Mouse (Mus musculus) heart, postnatal 10 days (tissue): Measurements from ENCODE around the gene Maged1. TPM values are rescaled to one million over a fixed set of nuclear protein-coding genes. Genes with fewer than 3 reads are reported as not detected.
"Not testable (repeated sequence)": the region's sequence is repeated elsewhere in the genome, so short reads cannot be mapped to it uniquely, and the experiment has no call there.

Experiments
- DNase-seq, 2 experiments: peaks; one replicate each; pipeline ENCODE4 v3.0.0; 2021
- intact Hi-C: fragments of 180-260 bp; cut with DNase I; formaldehyde crosslinking; loops from one replicate; pipeline ENCODE4 v1.15.1; 2025
- total RNA-seq, 2 experiments: library from RNA; stranded (reverse); gene quantifications; 2 replicates each; pipeline ENCODE4 v1.2.3; 2021

Maged1 gene
- total RNA-seq, result 100 to 1,000 TPM; 190 to 197 TPM

DNA sequence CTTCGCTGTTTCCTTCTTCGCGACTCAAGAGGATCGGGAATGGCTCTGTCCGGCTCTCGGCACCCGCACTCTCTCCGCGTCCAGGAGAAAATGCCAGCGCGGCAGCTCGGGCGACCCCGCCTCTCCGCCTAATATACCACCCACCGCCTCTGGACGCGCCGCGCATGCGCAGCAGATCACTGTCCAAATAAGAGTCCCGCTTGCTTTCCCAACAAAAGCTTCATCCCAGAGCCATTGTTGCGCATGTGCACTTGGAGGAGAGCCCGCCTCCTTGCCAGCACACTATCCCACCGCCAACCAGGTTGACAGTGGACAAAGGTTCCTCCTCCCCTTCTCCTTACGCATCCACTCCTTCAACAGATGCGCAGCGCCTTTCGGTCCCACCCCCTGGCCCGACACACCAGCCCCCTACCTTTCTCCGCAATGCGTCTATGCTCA lies at the start of gene Maged1:
TSS of gene Maged1 (minus strand) at position 226 of the 438 bp plus-strand sequence.
- intact Hi-C loops, result loop anchor here (5.0 kb wide), 1 partner anchor 175 kb away; the partner anchor contains the start of genes Apoo and Fam90a1b
- DNase-seq, result peak; percentile 91 to 94

DNA sequence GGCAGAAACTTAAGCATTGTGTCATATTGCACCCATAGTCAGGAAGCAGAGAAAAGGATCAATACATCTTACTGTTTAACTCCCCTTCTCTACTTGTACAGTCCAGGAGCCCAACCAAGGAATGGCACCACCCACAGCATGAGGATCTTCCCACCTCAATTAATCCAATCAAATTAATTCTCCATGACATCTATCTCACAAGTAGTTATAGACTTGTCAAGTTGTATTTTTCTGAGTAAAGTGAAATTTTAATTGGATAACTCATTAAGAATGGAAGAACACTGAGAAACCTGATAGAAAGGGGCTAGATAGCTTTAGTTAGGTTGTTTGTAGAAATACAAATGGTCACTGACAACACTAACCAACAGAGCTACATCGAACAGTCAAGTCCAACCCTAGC lies 38.3 kb upstream of the Maged1 start:
- no peak for DNase-seq
- intact Hi-C loops, result no loop called here

DNA sequence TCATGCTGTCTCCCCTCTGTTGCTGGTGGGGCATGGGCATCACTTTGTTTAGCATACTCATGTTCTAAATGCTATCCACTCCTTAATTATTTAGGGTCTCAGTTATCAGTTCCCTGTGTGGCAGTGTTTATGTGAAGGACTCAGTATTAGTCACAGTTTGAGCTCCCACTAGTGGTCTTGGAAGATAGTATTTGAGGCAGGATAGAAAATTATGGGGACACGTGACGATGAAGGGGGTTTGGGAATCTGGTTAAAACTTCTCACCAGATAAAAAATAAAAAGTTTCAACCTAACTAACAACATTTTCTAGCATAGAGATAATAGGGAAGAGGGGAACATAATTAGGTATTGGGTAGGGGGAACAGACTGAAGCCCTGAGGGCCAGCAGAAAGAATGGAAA lies 22.8 kb upstream of the Maged1 start:
- no peak for DNase-seq
- intact Hi-C loops, result no loop called here

DNA sequence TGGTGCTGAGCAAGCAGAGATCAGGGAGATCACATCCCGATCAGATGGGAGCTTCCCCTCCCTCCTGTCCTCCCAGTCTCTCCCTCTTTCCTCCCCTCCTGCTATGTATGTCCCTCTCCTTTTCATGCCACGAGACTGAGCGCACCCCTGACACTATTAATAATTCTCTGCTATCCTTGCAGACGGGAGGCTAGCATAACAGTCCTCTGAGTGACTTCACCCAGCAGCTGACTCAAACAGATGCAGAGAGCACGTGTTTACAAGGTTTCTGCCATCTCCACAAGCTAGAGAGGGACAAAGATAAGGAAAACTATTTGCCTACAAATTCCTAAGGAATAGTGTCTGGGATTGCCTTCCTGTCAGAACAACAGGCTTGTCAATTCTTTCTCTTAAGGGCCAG lies 20.4 kb upstream of the Maged1 start:
- peak in 1 of 2 experiments; percentile 15 for DNase-seq
- intact Hi-C loops, result no loop called here

DNA sequence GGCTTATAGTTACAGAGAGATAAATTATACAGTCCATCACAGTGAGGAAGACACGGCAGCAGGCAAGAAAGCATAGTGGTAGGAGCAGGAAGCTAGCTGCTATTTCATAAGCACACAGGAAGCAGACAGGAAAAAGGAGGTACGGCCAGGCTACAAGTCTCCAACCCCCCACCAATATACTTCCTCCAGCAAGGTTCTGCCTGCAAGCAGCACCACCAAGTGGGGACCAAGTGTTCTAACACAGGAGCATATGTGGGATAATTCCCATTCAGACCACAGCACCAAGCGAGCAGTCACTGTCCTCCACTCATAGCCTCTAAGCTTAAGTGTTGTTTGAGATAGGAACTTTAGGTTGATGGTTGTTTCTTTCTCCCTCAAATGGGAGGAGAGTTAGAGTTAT lies 6.3 kb upstream of the Maged1 start:
- intact Hi-C loops, result loop anchor here (5.0 kb wide), 1 partner anchor 266 kb away; no protein-coding TSS in a partner anchor

DNA sequence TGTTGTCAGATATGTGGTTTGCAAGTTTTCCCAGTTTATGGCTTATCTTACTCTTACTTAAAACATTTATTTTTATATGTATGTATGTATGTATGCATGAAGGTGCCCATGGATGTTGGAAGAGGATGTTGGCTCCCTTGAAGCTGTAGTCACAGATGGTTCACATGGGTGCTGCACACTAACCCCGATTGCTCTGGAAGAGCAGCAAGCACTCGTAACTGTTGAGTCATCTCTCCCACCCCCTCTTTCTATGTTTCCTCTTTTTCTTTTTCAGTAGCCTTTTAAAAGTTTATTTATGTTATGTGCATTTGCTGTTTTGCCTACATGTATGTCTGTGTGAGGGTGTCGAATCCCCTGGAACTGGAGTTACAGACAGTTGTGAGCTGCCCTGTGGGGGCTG lies 4.0 kb upstream of the Maged1 start:
- intact Hi-C loops, result loop anchor here (1.0 to 5.0 kb wide), 3 partner anchors 65 to 264 kb away; no protein-coding TSS in a partner anchor
- DNase-seq, result no peak

More for the DNA sequence above, 6.3 kb upstream of the Maged1 start:
- DNase-seq, result no peak

DNA sequence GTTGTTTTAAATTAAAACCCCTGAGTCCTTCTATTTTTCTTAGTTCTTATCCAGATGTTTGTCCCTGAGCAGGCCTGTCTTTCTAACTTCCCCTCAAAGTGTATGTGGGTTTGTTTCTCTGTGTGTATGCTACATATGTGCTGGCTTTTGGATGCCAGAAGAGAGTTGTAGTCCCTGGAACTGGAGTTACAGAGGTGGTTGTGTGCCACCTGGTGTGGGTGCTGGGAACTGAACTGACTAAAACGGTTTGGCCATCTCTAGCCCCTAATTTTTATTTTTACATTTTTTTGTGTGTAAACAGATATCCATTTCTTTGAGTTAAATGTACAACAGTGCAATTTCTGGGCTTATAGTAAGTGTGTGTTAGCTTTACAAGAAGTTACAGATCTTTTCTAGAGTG lies 3.0 kb upstream of the Maged1 start:
- DNase-seq, result peak; percentile 16 to 41
- intact Hi-C loops, result loop anchor here (1.0 to 5.0 kb wide), 4 partner anchors 64 to 263 kb away; partner anchors contain the start of genes Apoo and Fam90a1b

DNA sequence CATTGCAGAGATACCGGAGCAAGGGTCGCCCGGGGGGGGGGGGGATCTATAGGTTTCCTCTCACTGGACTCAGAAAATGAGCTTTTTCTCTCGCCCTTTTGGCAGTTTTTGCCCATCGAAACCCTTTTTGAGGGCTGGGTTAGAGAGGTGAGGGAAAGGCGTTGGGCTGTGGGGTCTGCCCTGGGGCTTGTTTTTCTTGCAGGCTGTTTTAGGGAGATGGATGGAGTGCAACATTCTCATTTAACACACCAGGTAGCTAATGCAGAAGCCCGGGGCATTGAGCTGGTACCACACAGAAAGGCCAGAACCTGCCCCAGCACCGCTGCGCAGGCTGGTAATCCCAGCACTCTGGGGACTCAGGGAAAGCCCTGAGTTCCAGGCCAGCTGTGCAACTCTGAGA lies 593 bp upstream of the Maged1 start:
- intact Hi-C loops, result loop anchor here (5.0 kb wide), 1 partner anchor 175 kb away; the partner anchor contains the start of genes Apoo and Fam90a1b

DNA sequence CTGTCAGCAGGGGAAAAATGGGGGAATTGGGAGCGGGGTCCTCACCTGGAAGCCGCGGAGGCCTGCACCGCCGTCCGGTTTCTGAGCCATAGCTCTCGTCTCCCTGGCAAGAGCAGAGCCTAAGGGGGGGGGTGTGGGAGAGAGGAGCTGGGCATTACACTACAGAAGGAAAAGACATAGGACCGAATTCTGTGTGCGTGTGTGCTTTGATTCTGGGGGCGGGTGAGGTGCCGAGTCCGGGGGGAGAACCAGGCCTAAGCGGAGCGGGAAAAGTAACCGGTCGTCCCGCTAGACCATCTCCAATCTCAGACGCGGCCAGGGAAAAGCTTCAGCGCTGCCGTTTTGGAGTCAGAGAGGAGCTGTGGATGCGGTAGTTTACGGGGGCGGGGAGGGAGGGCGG lies 737 bp downstream of the Maged1 start:
- intact Hi-C loops, result loop anchor here (5.0 kb wide), 1 partner anchor 174 kb away; the partner anchor contains the start of genes Apoo and Fam90a1b
- peak; percentile 23 to 29 for DNase-seq

More for the DNA sequence above, 593 bp upstream of the Maged1 start:
- DNase-seq, result peak; percentile 7 to 11

DNA sequence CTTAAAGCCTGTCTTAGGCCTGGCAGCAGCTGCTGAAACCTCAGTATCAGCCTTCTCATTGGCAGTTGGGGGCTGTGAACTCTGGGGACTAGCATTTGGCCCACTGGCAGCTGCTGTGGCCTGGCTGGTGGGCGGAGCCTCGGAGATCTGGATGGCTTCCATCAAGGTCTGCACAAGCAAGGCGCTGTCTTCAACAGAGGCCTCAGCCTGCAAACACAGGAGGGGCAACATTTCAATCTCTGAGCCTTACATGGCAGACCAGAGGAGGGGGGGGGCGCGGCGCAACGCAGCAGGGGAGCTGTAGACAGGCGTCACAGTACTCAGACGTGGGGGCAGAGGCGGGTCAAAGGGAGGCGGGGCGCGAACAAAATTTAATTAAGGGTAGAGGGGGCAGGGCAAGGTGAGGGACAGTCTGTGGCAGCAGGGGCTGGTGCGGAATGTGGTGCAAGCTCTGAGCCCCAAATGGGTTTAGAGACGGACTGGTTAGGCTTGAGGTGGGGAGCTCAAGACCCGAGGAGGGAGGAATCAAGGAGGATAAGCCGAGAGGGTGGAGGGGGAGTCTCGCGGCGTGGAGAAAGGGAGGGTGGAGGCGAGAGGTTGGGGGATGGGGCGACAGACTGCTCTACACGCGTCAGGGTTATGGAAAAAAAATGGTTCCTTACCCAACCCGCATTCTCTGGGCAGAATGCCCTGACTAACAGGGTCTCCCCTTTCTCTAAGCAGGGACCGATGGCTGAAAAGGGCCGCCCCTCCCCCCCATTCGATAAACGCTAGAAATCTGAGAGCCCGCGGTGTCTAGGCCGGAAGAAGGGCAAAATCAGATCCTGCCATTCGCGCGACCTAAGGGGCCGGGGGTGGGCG lies 1.4 kb downstream of the Maged1 start:
- DNase-seq, result peak; percentile 67 to 81
- intact Hi-C loops, result loop anchor here (5.0 kb wide), 1 partner anchor 173 kb away; the partner anchor contains the start of genes Apoo and Fam90a1b

DNA sequence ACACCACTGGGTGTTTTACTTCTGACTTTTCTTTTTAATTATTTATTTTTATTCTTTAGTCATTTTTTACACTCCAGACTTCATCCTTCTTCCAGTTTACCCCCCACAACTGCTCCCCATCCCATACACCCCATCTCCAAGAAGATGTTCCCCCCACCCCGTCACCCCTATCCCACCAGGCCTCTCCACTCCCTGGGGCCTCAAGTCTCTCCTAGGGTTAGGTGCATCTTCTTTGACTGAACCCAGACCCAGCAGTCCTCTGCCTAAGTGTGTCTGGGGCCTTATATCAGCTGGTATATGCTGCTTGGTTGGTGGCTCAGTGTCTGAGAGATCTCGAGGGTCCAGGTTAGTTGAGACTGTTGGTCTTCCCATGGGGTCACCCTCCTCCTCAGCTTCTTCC lies 7.6 kb downstream of the Maged1 start:
- no peak for DNase-seq
- intact Hi-C loops, result no loop called here

DNA sequence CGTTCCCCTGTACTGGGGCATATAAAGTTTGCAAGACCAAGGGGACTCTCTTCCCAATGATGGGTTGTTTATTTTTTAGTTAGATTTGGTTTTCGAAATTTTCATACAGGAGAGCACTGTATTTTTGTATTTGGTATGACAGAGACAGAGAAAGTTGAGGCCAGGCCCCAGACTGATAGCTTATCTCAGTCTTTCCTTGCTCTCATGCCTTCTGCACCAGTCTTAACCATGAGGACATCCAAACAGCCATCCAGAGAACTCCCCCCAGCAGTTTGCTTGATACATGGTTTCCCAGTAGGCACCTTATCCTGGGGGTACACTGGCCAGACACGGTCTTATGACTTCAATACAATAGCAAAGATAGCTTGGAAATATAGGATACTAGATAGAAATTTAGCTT lies 11.6 kb downstream of the Maged1 start:
- no peak for DNase-seq
- intact Hi-C loops, result no loop called here

DNA sequence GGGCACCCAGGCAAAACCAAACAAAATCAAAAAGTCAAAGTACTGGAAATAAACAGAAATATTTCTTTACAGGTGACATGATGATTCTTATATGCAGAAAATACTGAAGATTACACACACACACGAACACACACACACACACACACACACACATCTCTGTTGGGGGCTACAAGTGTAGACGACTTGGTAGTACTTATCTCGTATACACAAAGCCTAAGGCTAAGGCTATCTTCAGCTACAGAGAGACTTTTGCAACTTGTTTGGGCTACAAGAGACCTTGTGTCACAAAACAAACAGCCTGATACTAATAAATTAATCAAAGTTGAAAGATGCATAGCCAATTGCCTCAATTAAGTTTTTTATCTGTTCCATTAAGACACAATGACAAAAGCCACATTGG lies 19.8 kb downstream of the Maged1 start:
- intact Hi-C loops, result no loop called here
- no peak for DNase-seq

DNA sequence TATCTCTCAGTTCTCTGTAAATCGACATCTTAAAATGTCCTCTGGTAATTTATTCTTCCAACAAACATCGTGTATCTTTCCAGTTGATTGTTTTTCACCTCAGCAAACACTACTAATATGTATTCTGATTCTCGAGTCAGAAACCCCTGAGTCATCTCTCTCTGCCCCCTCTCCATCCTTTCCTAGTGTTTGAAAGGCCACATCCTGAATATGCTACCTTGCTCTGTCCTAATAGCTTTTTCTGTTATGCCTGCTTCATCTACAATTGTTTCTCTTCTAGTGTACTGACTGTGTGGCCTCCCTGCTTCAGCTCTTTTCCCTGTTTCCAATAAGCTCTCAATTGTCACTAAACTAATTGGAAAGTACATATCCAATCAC lies 33.5 kb downstream of the Maged1 start:
- no peak for DNase-seq
- intact Hi-C loops, result no loop called here

DNA sequence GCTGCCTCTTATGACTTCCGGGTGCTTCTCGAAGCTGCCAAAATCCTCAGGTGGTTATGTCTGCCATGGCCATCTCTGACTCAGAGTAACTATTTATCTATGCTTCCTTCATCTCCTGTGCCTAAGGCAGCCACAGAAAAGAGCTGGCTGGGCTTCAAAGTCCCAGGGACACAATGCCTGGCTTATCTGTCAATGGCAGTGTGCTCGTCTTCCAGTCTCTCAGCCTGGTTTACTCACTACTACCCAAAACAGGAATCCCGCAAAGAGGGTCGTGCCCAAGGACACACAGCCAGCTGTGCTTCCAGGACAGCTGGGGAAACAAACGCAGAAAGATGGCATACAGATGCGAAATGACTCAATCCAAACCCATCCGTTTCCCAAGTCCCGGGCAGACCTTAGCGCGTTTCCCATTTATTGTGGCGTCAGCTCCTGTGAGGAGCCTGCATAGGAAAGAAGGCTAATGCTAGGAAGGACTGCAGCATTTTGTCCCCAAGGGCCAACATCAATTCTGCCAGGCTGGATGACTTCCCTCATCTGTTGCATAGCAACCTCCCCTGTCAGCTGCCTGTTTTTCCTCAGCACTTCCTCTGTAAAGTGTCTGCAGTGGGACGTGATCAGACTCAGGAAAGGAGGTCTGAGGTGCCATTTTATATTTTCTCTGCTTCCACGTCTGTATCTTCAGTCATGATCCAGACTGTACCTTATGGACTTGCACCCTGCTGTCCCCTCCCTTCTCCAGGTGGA lies 34.1 kb downstream of the Maged1 start:
- DNase-seq, intact Hi-C loops: not testable (repeated sequence)

DNA sequence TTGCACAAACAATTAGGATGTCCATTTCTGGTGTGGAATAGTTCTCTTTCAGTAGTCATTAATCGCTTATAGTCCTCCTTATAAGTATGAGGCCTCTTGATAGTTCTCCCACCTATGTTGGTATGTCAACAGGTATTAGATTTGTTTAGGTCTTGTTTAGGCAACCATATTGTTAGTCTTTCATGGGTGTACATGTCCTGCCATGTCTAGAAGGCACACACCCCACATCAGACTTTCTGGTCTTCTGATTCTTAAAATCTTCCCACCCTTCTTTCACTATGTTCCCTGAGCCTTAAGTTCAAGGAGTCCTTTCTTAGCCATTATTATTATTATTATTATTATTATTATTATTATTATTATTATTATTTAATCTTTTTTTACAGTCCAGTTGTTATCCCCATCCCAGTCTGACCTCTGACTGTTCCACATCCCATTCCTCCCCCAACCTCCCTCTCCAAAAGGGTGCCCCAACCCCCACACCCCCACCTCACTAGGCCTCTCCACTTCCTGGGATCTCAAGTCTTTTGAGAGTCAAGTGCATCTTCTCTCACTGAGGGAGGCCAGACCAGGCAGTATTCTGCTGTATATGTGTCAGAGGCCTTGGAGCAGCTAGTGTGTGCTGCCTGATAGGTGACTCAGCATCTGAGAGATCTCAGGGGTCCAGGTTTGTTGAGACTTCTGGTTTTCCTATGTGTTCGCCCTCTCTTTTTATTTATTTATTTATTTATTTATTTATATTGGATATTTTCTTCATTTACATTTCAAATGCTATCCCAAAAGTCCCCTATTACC lies 55.7 kb downstream of the Maged1 start:
- intact Hi-C loops, result no loop called here
- DNase-seq, result no peak
